Mouse (Mus musculus): ENCODE data around the gene Tepp.

DNA sequence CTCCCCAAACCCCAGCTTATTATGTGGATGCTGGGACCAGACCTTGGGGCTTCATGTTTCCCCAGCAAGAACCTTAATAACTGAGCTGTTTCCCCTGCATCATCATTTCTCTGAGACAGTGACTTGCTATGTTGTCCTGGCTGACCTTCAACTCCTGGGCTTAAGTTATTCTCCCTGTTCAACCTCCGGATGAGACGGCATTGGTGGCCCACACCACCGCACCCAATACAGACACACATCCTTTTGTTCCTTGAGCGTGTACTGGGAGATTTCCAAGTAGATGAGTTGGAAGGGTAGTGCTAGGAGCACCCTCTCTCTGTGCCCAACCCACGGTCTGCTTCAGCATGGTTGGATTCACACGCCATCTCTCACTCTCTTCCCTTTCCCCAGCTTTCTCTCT, 3.5 kb downstream of the Tepp start:
- no peak for TF ChIP-seq POLR2A (IDR thresholded peaks at IDR 0.05; ENCODE audit: insufficient read depth, low read depth, low read length)
- TF ChIP-seq CTCF (IDR thresholded peaks at IDR 0.05; ENCODE audit: insufficient read depth, low read depth, low read length) = no peak

Data from olfactory bulb, adult 2 months (tissue).